Mouse (Mus musculus): ENCODE results near the gene Gm45234.
"Not testable (repeated sequence)": the region's sequence is repeated elsewhere in the genome, so short reads cannot be mapped to it uniquely, and the experiment has no call there.

Gene Gm45234

DNA sequence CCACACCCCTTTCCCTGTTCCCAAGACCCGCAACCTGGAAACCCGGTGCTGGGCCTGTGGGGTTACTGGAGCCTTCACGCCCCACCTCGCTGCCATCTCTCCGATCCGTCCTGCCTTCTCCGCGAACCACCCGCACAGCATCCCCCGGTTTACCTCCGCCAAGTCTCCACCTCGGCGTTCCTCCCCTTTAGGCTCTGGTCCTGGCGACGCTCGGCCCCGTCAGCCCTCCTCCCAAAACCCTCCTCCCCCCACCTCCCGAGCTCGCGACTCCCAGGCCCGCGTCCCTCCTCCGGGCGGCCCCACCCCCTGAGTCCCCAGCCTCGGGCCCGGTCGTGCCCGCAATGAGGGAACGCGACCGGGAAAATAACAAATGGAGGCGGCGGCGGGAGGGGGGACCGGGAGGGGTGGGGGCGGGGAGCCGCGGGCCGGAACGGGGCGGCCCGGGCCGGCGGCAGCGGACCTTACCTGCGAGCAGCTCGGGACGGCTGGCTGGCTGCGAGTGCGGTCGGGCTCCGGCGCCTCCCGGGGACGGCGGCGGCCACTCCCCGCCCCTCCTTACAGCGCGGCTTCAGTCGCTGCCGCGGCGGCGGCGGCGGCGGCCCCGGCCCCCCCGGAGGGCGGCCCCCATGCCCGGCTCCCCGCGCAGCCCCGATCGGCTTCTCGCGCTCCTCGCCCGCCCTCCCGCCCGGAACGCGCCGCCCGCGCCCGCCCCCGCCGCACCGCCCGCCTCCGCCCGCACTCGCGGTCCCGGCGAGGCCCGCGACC, at the start of gene Gm45234, which contains the start of gene Atn1:
Gm45234 (minus strand) TSS at position 191 of the 765 bp plus-strand sequence.
Atn1 (minus strand) TSS at position 694 of the 765 bp plus-strand sequence.
- peak; percentile 65 for DNase-seq

DNA sequence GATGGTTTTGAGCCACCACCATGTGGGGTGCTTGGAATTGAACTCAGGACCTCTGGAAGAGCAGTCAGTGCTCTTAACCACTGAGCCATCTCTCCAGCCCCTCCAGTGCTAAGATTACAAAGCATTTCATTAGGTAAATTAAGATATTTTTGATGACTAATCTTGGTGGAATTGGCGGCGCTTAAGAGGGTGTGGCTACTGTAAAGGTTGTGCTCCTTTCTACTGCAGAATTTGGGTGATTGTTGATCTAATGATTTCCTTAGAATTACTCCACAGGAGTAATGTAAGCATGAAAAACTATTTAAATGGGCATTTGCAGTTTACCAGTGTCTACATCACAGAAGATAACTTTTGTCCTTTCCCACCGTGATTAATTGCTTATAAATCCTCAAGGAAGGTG, 48.5 kb upstream of the Gm45234 start:
- DNase-seq = no peak

DNA sequence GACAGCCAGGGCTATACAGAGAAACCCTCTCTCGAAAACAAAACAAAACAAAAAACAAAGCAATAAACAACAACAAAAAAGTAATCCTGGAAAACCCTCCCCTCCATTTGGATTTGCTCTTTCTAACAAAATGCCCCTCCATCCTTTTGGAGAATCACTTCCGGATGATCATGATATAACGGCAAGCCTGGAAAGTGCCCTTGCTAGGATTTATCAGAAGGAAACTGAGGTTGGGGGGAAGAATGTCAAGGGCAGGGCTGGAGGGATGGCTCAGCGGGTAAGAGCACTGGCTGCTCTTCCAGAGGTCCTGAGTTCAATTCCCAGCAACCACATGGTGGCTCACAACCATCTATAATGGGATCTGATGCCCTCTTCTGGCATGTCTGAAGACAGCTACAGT, 47.9 kb upstream of the Gm45234 start:
- not testable (repeated sequence) for DNase-seq

DNA sequence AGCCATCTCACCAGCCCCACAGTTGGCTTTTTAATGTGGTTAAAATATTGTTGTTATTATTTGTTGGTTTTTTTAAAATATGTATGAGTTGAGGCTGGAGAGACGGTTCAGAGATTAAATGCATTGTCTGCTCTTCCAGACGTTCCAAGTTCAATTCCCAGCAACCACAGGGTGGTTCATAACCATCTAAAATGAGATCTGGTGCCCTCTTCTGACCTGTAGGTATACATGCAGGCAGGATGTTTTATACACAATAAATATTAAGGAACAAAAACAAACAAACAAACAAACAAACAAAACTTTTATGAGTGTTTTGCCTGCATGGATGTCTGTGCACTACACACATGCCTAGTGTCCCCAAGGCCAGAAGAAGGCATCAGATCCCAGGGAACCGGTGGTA, 47.2 kb upstream of the Gm45234 start:
- no peak for DNase-seq

DNA sequence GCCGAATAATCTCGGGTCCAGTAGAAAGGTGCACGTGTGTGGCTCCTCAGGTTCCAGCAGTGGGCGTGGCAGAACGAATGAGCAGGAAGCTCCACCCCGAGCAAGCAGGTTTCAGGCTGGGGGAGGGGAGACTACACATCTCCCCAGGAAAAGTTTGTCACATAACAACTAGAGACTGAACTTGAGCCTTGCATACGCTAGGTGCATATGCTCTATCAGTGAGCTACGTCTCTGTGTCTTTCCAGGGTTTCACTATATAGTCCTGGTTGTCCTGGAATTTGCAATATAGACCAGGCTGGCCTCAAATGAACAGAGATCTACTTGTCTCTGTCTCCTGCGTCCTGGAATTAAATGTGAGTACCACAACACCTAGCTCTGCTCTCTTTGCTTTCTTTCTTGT, 46.6 kb upstream of the Gm45234 start:
- not testable (repeated sequence) for DNase-seq

DNA sequence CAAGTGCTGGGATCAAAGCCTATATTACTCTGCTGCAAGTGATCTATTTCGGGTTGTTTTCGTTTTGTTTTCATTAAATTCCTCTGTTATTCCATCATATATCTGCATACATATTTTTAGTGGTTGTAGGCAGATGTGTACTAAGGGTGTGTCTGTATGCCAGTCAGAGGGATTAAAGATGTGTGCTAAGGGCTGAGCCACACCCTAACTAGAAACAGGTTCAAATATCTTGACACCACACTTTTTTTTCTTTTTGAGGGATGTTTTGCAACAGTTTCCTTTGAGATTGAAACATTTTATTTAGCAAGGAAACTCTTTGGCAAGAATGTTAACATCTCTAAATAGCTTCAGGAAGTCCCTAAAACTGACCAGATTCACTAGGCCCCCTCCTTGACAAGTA, 40.4 kb upstream of the Gm45234 start:
- DNase-seq = no peak

DNA sequence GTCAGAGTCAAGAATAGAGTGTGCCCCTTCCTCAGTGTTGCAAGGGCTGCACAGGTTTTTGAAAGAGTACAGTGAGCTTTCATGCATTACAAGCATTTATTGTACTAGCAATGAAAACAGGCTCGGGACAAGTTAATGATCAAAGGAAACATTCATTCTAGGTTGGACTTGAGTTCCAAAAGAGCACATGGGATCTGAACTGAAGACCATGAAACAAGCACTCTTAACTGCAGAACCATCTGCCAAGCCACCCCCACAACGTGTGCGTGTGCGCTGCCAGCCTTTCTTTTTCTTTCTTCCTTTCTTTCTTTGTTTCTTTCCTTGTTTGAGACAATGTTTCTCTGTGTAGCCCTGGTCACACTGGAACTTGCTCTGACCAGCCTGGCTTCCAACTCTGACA, 40.0 kb upstream of the Gm45234 start:
- no peak for DNase-seq

DNA sequence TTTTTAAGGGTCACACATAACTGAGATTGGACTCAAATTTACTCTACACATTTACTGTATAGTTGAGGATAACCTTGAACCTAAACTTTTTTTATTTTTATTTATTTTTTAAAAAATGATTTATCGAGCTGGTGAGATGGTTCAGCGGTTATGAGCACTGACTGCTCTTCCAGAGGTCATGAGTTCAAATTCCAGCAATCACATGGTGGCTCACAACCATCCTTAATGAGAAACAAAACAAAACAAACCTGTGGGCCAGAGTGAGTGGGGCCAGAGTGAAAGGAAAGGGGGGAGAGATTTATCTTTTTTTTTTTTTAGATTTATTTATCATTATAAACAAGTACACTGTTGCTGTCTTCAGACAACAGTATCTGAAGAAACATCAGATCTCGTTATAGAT, 36.1 kb upstream of the Gm45234 start:
- DNase-seq = no peak

DNA sequence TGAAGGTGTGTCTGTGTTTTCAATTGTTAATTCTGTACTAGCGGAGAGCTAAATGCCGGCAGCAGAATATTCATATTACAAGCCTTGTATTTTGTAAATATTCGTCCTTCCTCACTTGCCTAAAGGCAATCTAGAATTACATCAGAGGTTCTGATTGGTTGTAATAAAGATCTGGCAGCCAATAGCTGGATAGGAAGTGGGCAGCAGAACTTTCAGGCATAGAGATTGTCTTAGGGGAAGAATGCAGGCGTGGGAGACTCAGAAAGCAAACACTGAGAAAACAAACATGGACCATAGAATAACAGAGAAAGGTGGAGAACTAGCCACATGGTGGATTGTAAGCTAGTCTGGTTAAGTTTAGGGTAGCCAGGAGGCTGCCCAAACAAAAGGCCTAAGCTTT, 34.3 kb upstream of the Gm45234 start:
- no peak for DNase-seq

DNA sequence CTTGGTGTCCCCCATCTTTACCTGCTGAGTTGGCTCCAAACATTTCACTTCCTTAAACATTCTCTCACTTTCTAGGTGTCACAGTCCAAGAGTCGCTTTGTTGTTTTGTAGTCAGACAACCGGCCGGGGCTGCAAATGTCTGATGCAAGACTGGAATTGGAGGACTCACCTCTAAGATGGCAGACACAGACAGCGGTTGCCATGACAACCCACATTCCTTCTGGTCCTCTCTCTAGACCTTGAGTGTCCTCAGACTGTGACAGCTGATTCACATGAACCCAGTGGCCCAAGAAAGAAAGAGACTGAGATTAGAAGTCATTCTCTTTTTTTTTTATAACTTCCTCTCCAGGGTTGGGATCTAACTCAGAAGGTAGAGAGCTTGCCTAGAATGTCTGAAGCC, 33.7 kb upstream of the Gm45234 start:
- no peak for DNase-seq

DNA sequence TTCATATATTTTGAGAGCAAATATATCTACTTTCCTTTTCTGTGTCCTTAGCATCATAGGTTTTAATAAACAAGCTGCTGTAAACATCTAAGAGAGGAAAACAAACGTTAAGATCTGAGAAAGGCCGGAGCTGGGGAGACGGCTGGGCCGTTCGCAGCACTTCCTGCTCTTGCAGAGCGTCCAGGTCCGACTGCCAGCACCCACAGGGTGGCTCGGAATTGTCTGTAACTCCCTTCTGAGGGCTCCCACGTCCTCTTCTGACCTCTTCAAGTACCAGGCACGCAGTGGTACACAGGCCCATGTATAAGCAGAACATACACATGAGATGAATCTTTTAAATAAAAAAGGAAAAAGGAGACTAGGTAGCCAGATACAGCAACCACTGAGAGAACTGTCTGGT, 31.9 kb upstream of the Gm45234 start:
- no peak for DNase-seq

DNA sequence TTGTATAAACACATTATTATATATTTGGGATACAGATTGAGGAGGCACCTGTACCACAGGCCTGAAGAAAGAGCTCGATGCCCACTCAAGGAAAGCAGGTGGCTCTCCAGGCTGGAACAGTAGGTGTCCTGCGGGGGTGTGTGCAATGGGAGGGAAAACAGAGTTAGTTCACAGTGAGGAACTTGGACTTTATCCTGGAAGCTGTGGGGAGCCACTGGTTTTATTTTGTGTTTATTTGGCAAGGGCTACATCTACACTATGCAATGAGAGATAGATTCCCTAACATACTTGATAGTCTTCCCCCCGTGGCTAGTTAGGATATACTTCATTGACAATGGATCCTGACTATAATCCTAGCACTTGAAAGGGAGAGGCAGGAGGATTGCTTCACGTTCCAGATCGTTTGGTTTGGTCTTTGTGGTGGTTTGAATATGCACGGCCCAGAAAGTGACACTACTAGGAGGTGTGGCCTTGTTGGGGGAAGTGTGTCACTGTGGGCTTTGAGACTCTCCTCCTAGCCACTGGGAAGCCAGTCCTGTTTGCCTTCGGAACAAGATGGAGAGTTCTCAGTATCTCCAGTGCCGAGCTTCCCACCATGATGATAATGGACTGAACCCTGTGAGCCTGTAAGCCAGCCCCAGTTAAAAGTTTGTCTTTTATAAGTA, 31.1 kb upstream of the Gm45234 start:
- DNase-seq = peak; percentile 86

DNA sequence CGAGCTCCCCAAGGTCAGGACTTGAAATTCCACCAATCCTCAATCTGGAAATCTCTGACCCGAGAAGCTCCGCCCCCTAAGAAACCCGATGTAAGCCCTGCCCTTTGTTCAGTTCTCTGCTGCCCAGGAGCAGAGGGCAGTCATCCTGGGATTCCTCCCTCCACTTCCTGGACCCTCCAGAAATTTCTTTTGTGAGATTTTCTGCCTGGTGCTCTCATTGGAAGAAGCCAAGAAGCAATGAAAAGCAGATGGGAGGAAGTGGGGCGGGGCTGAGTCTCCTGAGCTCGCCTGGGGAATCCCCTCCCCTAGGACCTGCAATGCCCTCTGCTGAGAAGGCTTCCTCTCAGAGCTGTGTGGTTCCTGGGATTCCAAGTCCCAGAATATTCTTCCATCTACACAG, 26.6 kb upstream of the Gm45234 start:
- no peak for DNase-seq

DNA sequence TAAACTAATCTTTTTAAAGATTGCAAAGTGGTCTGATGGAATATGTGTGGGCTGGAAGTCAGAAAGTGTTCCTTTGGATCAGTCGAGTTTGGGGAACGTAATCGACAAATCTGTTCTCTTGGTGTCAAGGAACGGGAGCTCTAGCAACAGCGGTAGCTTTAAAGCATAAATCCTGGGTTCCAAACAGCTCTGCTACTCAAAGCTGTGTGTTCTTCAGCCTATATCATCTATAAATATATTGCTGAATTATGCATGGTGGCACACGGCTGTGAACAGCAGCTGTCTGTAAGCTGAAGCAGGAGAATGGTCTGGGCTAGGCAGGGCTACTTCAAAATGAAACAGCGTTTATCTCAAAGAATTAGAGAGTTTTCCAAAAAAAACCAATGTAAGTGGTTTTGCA, 25.1 kb upstream of the Gm45234 start:
- DNase-seq = no peak

DNA sequence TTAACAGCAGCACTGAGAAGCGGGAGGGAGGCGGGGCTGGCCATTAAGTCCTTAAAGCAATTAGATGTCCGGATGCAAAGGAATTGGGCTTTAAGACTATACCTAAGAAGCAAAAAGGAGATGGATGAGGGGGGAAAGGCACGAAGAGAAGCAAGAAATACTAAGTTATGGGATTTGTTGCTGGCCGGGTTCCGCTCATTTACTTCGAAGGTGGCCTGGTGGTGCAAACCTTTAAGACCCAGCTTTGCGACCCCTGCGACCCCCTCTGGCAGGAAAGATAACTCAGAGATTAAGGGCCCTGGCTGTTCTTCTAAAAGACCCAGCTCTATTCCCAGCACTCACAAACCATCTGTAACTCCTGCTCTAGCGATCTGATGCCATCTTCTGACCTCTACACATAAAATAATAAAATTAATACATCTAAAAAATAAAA, 24.2 kb upstream of the Gm45234 start:
- no peak for DNase-seq

DNA sequence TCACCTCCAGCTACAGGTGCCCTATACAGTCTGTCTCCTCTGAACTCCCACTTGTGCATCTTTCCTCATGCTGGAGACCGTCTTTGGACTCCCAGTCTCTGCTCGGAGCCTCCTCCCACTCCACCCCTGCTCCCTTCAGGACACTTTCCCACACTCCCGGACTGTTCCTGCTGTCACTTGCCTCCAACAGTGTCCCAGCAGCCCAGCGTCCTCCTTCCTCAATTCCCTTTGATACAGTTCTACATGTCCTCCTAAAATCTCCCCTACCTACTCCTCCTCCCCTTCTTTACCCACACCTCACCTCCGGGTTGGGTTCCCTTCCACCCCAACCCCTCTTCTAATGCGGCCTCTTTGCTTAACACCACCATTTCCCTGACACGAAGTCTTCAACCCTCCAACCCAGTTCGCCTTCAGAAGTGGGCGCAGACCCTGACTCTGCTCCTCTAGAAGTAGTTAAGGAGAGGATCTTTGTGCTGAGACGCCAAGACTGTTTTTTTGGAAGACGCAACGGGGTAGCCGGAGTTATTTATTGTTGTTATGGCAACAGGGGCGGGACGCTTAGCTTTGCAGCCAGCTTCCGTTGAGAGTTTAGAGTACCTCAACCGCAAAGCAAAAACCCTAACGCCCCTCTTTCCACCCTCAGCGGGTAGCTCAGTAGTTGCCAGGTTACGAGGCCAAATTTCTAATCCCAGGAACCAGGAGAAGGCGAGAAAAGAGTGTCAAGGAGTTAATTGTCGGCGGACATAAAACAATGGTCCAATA, 23.6 kb upstream of the Gm45234 start, which contains the start of gene Lrrc23:
Lrrc23 (minus strand) TSS at position 506 of the 762 bp plus-strand sequence.
- no peak for DNase-seq

DNA sequence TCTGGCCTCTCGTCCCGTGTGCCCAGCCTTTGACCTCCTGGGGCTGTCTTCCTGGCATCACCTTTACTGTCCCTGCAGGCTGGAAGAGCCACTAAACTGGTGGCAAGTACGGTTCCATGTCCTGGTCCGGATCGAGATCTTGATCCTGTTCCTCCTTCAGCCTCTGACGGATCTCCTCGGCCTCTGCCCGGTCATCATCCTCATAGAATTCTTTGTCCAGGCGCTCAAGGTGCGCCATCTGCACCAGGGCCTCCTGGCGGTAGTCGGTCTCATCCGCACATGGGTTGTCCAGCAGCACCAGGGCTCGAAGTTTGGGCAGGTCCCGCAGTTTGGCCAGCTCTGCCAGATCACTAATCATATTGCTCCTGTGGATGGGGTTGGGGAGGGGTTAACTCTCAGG, 14.7 kb upstream of the Gm45234 start:
- no peak for DNase-seq

DNA sequence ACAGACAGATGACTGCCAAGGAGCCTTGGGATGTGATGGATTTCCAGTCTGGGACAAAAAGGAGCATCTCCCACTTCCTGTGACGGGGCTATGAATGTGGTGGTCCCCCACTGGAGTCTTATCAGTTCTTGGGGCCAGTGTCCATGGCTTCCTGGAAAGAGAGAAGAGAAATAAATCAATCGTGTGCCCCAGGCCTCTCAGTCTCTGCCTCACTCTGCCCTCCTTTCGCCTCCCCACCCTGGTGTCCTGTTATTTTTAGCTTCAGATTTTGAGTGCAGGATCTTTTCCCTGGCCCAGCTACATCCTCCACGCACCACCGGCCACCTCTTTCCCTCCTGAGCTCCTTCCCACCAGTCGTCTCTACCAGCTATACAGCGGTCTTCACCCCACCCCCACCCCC, 14.2 kb upstream of the Gm45234 start:
- DNase-seq = no peak

DNA sequence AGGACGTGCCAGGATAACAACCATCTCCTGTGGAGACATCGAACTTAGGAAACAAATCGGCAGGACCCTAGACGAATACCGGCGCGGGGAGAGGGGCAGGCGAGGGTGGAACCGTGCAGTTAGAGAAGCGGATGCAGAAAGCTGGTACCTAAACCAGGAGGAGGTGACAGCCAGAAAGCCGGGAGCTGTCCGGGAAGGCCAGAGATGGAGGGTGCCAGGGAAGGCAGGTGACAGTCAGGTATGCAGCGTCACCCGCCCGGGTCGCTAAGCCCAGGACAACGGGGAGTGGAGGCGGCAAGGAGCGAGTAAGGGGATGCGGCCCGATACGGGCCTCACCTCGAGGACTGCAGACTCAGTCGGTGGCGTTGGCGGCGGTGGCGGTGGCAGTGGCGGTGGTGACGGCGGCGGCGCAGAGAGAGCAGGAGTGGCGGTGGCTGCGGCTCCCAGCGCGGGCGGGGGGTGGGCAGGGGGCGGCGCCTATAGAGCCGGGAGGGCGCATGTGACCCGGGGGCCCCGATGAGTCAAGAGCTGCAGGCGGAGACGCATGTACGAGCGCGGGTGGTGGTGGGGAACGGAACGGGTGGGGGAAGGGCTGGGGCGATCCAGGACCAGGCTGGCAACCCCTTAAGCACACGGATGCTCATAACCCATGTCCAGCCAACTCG, 13.4 kb upstream of the Gm45234 start, which contains the start of gene Eno2:
Eno2 (minus strand) TSS at position 573 of the 665 bp plus-strand sequence.
- peak; percentile 74 for DNase-seq

DNA sequence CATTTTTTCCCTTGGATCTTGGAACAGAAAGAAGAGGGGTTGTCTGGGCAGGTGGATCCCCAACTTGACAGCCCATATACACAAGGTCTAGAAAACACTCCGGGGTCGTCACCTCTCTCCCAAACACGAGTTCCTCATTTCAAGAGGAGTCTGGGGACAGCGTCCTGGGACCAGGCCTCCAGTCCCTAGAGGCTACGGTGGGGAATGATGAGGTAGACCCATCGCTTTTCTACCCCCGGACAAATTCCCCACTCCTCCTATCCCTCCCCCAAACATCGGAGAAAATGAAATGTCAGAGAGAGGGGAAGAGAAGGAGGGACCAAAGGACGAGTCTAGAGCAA, 12.9 kb upstream of the Gm45234 start:
- no peak for DNase-seq

DNA sequence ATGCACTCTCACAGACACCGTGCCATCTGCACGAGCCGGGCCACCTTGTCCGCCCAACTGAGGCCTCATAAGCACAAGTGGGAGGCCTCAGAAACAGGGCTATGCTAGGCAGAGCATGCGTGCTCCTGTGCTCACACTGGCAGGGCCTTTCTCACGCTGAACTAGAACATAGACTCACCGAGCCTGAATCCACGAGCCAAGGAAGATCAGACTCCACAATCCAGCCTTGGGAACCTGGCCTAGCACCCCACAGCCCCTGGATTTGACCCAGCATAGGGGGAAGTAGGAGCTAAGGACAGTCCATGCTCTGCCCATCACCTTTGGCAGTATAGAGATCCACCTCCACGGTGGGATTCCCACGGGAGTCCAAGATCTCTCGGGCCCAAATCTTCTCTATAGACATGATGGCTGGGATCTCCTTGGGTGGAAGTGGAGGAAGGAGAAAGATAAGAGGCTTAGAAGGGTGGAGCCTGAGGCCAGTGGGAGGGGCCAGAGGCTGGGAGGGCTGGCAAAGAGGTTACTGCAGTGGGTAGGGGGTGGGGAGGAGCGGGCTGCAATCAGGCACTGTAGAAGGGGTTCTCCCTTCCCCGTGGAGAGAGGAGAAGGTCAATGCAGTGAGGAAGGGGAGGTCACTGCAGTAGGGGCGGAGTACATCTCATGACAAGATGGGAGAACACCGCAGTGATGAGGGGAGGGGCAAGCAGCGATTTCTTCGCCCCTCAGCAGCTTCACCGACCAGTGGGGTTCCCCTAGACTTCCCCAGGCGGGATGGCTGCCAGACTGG, 12.3 kb upstream of the Gm45234 start:
- peak; percentile 74 for DNase-seq

DNA sequence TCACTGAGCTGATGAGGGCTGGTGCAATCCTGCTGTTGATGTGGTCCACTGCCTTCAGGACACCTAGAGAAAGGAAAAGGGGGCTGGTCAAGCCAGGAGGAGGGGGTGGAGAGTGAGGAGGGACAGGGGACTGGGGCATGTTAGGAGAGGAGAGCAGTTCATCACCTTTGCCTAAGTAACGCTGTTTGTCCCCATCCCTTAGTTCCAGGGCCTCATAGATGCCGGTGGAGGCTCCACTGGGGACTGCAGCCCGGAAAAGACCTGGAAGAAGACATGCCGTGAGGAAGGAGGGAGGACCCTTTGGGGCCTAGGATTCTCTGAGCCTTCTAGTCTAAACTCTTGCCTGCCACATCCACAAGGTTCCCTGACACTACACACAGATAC, 11.7 kb upstream of the Gm45234 start:
- DNase-seq = no peak
